Mouse (Mus musculus): ENCODE results near the gene Hras. TPM values are rescaled to one million over a fixed set of nuclear protein-coding genes. Genes with fewer than 3 reads are reported as not detected.

Gene Hras
- total RNA-seq, 2 experiments from 2014 or later, result 210 to 243 TPM

DNA sequence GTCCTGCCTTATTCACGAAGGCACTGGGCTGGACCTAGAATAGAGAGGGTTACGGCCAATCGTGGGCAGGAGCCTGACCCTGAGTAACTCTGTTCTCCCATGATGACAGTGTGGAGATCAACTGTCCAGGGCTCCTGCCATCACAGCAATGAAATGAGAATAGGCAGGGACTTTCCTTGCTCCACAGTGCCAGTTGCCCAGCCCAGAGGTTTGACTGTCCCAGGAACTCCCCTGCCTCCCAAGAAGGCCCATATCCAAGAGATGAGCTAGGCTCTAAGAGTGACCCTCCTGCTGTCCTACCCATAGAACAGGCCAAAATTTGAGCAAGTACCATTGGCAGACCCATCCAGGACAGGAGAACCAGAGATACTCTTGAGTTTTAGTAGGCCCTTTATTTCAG is 5.1 kb downstream of the Hras start:
- DNase-seq (ENCODE audit: low spot score in 2 of 2), result no peak

DNA sequence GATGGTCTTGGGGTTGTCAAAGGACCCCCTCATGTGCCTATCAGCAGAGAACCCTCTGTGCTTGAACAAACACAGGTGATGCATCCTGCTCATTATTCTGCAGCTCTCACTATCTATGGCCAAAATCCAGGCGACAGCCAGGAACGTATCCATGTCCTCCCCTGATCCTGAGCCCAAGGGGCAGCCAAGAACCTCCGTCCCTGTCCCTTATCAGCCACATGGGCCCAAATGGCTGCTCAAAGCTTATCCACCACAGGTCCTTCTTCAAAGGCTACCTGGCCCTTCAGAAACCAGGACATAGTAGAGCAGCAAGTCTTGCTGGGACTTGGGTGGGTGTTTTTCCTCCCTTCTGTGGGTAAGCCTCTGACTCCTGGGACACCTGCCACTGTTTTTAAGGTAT is 5.6 kb downstream of the Hras start:
- DNase-seq (ENCODE audit: low spot score in 2 of 2), result no peak

DNA sequence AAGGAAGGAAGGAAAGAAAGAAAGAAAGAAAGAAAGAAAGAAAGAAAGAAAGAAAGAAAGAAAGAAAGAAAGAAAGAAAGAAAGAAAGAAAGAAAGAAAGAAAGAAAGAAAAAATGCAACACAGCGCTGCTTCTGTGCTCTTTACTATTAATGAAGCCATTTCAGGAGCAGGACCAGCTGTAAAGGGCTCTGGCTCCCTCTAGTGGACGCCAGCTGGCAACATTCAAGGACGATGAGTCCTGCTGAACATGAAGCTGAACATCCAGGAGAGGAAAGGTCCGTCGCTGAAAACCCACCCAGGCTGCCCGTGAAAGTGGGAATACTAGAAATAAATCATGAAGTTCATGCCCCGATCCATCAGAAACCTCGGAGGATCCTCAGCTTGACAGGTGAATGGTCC is 17.6 kb downstream of the Hras start:
- DNase-seq (ENCODE audit: low spot score in 2 of 2), result peak; percentile 89 to 92

DNA sequence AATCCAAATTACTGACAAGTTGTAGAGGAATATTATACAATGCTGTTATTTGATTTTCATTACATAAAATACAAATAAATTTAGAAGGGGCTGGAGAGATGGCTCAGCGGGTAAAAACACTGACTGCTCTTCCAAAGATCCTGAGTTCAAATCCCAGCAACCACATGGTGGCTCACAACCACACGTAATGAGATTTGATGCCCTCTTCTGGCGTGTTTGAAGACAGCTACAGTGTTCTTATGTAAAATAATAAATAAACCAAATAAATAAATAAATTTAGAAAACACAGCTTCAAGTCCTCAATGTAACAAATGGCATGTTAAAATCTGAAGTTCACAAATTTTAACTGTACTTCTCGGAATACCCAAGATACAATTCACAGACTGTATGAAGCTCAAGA is 18.7 kb downstream of the Hras start:
- DNase-seq (ENCODE audit: low spot score in 2 of 2), result no peak

DNA sequence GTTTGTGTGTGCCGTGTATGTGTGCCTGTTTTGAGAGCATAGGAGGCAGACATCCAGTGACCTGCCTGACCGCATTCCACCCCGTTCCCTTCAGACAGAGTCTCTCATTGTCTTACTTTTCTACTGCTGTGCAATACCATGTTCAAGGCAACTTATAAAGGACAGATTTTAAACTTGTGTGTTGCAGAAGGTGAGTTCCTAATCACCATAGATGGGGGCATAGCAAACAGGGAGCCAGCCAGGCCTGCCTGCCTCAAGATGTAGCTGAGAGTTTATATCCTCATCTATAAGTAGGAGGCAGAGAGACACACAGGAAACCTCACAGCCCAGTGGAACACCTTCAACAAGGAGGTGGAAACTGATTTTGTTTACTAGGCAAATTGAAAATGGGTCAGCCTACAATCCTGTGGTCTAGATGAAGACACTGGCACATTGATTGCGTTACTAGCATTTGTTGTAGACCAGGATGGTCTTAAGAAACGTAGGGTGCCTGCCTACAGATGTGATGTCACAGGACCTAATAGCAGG is 20.4 kb downstream of the Hras start:
- no peak for DNase-seq (ENCODE audit: low spot score in 2 of 2)

DNA sequence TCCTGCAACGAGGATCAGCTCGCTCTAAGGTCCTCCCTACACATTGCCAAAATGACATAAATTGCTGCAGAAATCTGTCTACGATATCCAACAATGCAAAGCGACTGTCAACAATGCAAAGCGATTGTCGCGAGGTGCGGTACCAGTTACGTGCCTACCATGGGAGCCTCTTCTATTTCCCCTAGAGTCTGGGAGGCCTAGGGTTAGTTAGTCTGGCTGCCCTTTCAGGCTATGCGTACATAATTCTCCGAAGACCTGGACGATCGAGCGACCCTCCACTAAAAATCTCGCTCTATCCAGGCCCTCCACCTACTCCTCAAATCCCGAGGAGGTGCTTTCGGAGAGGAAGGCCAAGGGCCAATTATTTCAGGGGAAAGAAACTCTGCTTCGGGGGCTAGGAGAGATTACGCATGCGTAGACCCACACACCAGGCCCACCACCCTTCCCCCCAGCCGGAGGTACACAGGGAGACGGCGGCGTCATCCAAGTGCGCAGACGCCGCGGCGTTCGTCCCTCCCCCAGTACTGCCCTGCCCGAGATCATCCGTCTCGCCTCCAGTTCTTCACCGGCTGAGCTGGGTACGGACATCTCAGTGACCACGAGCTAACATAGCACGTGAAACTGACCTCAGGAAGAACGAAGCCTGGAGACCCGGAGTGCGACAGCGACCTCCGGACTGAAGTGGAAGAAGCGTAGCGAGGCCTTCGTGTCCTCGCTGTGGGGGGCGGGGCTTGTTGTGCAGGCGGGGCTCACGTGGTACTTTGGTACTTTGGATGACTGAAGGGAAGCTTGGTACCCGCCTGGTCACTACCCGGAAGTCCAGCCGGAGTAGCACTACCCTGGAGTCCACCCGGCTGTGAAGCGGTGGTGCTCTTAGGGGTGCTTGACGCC is 21.4 kb downstream of the Hras start, which contains the start of gene Rnh1:
Gene Rnh1, minus strand, starts transcription at position 742 of the 891 bp plus-strand sequence.
- peak; percentile 91 to 94 for DNase-seq (ENCODE audit: low spot score in 2 of 2)

DNA sequence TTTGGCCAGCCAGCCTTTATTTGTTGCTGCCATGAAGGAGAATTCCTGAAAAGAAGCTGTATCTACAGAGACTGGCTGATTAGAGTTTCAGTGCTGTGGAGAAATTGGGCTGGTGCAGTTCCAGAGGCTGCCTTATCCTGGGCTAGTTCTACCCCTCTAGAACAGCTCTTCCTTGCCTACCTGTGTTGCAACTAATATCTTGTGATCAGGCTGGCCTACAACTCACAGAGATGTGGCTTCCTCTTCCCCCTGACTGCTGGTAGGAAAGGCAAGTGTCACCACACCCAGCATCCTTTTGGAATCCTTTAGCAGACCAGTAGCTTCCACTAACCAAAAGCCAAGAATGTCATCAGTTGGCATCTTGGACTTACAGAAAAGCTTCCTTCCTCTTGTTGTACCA is 23.9 kb downstream of the Hras start:
- DNase-seq (ENCODE audit: low spot score in 2 of 2), result no peak

DNA sequence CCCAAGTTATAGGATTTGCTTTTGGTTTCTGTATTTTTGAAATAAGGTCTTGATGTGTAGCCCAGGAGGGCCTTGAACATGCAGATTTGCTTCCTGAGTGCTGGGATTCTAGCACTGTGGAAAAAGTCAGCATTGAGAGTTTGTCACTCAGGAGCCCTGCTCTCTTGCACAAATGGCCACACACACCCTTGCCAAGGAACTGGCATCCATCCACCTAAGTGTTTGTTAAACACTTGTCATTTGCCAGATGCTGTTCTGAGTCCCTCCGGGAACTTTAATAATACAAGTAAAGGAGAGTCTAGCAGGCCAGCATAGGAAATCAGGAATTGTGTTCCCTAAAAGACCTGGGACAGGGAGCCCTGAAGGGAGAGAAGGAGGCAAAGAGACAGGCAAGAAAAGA is 24.5 kb downstream of the Hras start:
- no peak for DNase-seq (ENCODE audit: low spot score in 2 of 2)

DNA sequence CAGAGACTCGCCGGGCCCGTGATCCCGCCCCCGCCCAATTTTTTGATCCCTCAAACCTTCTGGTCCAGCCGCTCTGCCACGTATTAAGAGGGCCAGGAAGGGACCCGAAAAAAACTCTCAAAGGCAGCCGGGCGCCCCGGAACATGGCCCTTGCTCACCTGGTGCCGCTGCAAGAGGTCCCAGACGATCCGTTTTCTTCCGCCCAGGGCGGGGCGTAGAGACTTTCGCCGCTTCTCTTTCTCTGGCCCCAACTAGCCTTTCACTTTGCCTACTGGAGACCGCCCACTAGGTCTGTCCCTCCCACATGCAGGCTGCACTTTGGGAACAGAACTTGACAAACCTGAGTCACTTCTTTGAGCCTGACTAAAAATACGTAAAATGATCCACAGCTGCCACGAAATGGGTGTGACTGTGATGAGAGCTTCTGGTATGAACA is 25.3 kb downstream of the Hras start:
- DNase-seq (ENCODE audit: low spot score in 2 of 2), result peak in 1 of 2 experiments; percentile 41

DNA sequence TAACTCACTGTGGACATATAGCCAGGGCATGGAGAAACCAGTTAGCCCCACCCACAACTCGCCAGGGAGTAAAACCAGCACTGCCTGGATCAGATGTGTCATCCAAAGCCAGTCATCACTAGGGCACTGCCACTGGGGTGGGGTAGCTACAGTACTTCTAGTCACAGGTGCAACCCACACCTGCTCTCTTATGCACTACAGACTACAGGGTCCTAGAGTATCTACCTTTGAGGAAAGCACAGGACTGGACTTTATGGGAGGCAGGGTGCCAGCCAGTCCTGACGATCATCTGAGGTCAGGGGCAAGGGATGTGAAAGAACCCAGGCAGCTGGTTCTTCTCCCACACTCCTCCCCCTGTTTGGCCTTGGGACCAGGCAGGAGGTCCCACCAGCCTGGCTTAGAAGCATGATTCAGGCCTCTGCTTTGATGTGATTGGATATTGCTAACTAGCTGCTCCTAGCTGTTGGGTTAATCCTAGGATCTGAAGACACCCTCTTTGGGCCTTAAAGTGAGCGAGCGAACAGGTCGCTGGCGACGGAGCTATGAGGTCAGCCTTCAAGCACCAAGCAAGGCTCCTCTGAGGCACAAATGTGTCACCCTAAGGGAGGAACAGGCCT is 25.8 kb downstream of the Hras start:
- peak in 1 of 2 experiments; percentile 33 for DNase-seq (ENCODE audit: low spot score in 2 of 2)

DNA sequence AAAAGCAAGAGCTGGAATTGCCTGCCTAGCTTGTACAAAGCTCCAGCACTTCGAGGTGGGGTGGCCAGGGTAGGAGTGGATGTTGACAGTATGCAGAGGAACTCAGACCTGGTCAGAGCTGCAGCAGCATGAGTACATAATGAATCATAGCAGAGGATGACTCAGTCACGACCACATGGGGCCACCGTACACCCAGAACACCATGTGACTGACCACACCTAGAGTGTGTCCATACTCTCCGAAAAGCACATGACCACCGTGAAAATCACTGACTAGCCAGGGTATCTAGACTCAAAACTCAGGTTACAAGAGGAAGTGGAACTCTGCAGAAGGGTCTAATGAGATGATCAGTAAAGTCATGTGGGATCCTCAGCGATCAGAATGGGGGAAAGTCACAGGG is 29.0 kb downstream of the Hras start:
- no peak for DNase-seq (ENCODE audit: low spot score in 2 of 2)

DNA sequence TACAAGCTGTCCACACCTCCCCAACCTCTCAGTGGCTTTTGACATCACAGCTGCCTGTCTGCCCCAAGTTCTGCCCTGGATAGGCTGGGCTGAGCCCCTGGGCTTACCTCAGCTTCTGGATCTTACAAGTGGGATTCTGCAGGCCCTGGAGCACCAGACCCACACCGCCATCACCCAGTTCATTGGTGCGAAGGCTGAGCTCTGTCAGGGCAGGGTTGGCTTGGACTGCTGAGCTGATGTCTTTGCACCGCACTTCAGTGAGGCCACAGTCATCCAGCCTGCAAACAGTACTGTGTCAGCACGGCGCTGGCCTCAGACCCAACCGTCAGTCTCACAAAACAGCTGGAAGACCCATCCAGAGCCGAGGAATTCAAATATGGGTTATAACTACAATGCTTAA is 29.4 kb downstream of the Hras start:
- no peak for DNase-seq (ENCODE audit: low spot score in 2 of 2)

DNA sequence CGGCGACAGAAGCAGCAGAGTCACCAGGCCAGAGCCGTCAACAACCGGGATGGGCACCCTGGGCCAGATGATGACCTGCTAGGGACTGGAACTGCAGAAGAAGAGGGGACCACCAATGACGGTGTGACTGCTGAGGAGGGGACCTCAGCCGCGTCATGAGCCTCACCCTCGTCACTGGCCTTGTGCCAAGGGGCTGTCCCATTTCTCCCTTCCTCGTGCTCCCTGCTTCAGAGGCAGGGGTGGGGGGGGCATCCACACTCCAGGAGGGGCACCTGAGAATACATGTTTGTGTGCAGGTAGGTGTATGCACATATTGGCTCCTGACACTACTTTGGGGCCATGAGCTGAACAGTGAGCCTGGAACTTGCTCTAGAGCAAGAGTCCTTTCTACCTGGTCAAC is 38.4 kb downstream of the Hras start:
- DNase-seq (ENCODE audit: low spot score in 2 of 2), result no peak

DNA sequence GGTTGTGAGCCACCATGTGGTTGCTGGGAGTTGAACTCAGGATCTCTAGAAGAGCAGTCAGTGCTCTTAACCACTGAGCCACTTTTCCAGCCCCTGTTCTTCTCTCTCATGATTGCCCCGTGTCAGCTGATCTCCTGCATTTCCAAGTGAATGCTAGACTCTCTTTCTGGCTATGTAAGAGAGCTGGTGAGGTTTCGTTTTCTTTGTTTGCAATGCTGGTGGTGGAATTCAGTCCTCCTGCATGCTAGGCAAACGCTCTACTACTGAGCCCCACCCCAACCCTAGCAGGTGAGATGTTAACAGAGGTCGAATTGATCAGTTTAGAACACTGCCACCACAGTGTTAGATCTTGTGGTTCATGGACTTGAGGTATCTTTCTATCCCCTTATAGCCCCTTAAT is 45.2 kb downstream of the Hras start:
- DNase-seq (ENCODE audit: low spot score in 2 of 2), result no peak

DNA sequence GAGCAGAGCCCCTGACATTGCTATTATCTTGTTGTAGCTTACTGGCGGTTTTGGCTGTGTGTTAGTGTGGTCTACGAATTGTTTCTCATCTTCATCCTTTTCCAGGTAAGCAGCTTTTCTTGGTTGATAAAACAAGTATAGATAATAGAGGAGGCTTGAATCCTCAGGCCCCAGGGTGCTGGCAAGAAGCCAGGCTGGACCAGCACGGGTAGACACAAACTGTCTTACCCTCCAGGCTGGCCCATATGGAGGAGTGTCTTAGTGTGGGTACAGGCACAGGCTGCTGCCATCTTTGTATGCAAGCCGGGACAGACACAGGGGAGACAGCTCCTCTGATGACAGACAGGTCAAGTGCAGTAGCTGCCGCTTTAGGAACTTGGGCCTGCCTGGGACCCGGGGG is 46.8 kb downstream of the Hras start:
- no peak for DNase-seq (ENCODE audit: low spot score in 2 of 2)

DNA sequence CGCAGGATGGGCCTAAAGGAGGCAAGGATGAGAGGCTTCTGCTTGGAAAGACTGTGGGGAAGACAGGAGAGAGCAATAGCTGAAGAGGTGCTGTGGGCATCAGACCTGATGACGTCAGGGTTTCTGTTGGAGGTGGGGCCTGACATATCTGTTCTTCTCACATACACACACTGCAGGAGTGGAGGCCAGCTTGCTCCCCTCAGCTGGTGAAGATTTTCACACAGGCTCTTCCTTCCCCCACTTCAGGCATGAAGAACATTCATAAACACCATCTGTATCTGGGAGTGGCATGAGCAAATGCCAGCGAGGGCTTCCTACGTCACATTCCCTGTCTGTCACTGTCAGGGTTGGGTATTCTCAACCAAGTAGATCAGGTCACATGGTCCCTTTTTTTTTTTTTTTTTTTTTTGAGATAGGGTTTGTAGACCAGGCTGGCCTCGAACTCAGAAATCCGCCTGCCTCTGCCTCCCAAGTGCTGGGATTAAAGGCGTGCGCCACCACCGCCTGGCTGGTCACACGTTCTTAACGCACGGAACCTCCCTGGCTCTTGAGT is 47.7 kb downstream of the Hras start:
- no peak for DNase-seq (ENCODE audit: low spot score in 2 of 2)

DNA sequence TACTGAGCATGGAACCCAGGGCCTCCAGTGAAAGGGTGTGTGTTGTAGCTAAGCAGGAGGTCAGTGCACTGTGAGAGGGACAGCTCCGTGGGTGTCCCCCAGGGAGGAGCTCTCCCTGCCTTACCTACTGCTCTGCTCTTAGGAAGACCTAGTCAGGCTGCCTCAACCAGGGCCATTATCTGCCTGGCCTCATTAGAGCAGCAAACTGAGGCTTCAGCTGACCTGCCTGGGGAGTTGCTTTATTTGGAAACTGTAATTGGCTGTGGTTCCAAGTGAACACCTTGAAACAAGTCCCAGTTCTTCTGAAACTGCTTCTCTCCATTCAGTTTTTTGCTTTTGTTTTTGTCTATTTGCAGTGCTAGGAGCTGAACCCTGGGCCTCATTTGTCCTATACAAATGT is 48.4 kb downstream of the Hras start:
- DNase-seq (ENCODE audit: low spot score in 2 of 2), result no peak

DNA sequence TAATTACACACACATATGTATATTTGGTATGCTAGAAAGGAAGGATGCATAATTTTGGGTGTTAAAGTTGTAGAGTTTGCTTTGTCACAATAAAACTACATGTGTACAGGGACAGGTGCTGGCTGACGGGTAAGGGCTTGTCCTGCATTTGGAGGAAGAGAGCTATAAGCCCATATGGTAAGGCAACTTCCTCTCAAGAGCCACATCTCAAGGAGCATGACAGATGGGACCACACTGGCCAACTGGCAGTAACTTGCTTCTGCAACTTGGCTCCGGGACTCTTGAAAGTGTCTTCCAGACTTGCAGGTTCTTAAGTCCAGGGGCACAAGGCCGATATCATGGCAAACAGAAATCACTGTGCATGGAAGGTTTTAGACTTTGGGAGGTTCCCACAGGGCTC is 49.2 kb downstream of the Hras start:
- no peak for DNase-seq (ENCODE audit: low spot score in 2 of 2)

DNA sequence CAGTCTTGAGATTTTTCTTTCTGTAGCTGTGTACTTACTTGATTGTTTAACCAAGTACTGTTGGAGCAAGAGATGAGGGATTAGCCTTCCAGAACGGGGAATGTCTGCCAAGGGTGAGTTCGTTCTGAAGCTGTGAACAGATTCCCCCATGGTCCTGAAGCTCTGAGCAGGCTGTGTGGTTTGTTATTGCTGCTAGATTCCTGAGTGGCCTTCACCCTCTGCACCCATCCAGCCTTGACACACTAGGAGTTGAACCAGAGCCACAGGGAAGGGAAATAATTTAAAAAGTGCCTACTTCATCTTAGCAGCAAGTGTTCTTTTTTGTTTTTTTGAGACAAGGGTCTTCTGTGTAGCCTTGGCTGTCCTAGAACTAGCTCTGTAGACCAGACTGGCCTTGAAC is 49.9 kb downstream of the Hras start:
- no peak for DNase-seq (ENCODE audit: low spot score in 2 of 2)

DNA sequence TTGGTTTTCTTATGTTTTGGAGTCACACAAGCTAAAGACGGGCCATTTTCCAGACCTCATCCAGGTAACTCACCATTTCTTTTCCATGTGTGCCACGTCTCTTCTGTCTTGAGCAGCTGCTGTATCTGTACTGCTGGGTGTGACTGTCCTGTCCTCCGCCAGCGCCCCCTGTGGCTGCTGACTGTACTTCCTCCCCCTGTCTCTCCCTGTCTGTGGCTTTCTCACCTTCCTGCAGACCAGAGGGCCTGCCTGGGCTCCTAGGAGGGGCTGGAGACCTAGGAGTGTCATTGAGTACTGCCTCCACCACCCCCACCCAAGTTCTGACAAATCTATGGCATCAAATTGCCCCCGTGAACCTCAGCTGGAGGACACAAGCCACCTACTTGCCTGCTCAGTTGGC is 50.7 kb downstream of the Hras start:
- peak; percentile 35 to 47 for DNase-seq (ENCODE audit: low spot score in 2 of 2)

DNA sequence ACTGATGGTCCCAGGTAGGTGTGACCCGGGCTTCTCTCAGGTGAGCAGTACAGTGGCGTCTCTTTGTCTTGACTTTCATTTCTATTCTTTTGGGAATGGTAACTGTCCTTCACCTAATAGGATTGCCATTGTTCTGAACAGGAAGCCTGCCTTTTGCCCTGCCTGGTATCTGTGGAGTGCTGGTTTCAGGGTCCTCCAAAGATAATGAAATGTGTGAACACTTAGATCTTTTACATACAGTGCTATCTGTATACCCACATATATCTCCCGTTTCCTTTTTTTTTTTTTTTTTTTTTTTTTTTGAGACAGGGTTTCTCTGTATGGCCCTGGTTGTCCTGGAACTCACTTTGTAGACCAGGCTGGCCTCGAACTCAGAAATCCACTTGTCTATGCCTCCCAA is 52.5 kb downstream of the Hras start:
- no peak for DNase-seq (ENCODE audit: low spot score in 2 of 2)
